Mouse (Mus musculus) heart, embryonic 11.5 days (tissue): Measurements from ENCODE around the gene Pdxdc1. TPM values are rescaled to one million over a fixed set of nuclear protein-coding genes. Genes with fewer than 3 reads are reported as not detected.
A peak's percentile ranks its signal among the peaks of the same experiment; 100 is the strongest.
"Not testable (repeated sequence)": the region's sequence is repeated elsewhere in the genome, so short reads cannot be mapped to it uniquely, and the experiment has no call there.

Experiments
- ATAC-seq: fragments of 200-750 bp; cut with Nextera tagmentation; replicated peaks from 2 replicates; pipeline ENCODE4 v1.8.0; 2017; ENCODE audit warnings: moderate library complexity; ENCODE audit not compliant: insufficient number of reproducible peaks, low FRiP score, low TSS enrichment
- H3K27ac ChIP-seq: fragments of 300-500 bp; sonication (generic); 2 replicates; pipeline ENCODE4 v1.5.1; 2014; ENCODE audit warnings: mild to moderate bottlenecking, low read depth, low read length
- H3K27me3 ChIP-seq: fragments of 300-500 bp; sonication (generic); 2 replicates; pipeline ENCODE4 v1.6.1; 2014; ENCODE audit warnings: mild to moderate bottlenecking, low read length, mixed read lengths; ENCODE audit not compliant: control insufficient read depth, insufficient read depth
- H3K36me3 ChIP-seq: fragments of 300-500 bp; sonication (generic); 2 replicates; pipeline ENCODE4 v1.6.1; 2014; ENCODE audit warnings: mild to moderate bottlenecking, low read length, moderate library complexity, mixed read lengths; ENCODE audit not compliant: control insufficient read depth, insufficient read depth
- H3K4me1 ChIP-seq: fragments of 300-500 bp; sonication (generic); 2 replicates; pipeline ENCODE4 v1.6.1; 2014; ENCODE audit warnings: low read length; ENCODE audit not compliant: control insufficient read depth, insufficient read depth
- H3K4me2 ChIP-seq: fragments of 300-500 bp; sonication (generic); 2 replicates; pipeline ENCODE4 v1.6.1; 2014; ENCODE audit warnings: mild to moderate bottlenecking, moderate library complexity
- H3K4me3 ChIP-seq: fragments of 300-500 bp; sonication (generic); 2 replicates; pipeline ENCODE4 v1.5.1; 2014; ENCODE audit warnings: low read depth, low read length
- H3K9ac ChIP-seq: fragments of 300-500 bp; sonication (generic); 2 replicates; pipeline ENCODE4 v1.6.1; 2014; ENCODE audit warnings: mild to moderate bottlenecking, low read depth, low read length, moderate library complexity
- H3K9me3 ChIP-seq: fragments of 300-500 bp; sonication (generic); replicated peaks from 2 replicates; pipeline ENCODE4 v1.6.1; 2016; ENCODE audit warnings: low read length; ENCODE audit not compliant: control insufficient read depth
- WGBS: fragments of 180-500 bp; shearing (Covaris S2); extraction: QIAGEN DNeasy Blood & Tissue Kit; methylation state at CpG from one replicate; pipeline ENCODE4 v1.1.7; 2014; ENCODE audit not compliant: insufficient replicate concordance; 5-methylcytosine and 5-hydroxymethylcytosine counted together
- polyA plus RNA-seq: library from polyadenylated mRNA; unstranded; fragments of >200 nt; fragmentation: Nextera tagmentation; extraction: Ambion mirVana; gene quantifications from 2 replicates; pipeline ENCODE4 v1.2.1, GENCODE M21; 2014

Gene Pdxdc1
- polyA plus RNA-seq, 1 experiment from 2014 or later, result 64.6 TPM

DNA sequence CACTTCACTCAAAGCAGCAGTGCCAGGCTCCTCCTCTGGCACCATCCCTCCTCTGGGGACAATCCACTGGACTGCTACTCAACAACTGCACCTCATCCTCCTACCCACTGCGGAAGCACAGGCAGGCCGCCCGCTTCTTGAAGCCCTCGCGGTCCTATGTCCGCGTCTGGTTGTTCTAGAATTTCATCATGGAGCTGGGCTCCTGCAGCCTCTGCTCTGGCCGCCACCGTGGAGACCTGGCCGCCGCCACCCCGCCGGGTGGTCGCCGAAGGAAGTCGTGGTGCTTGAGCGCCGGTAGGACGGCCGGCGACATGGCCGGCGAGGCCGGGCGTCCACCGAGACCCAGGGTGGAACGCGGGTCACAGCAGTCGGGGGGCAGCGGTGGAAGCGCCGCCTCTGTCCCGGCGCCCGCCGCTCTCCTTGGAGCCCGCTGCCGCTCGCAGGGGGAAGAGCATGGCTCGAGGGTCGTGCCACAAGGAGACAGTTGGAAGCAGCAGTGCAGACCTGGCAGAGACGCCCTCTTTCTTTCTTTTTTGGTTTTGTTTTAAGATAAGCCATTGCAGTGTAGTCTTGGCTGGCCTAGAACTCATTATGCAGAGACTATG lies 34.9 kb downstream of the Pdxdc1 start:
- Histone ChIP-seq H3K4me3 (peak overlapping the region; percentile 42), H3K27me3 (no peaks in the 10 kb centered on the region), H3K4me1 (0 out of 2 replicates have a peak, but pooled peaks cover 4% of the 10 kb centered on the region), H3K36me3 (0 out of 2 replicates have a peak, but pooled peaks cover 8% of the 10 kb centered on the region), H3K4me2 (peak overlapping the region; percentile 57), H3K27ac (no peak overlapping the region; the same call in 1 of the 2 replicates), H3K9me3 (no peaks in the 10 kb centered on the region), H3K9ac (peak overlapping the region; percentile 2)
- WGBS, result 10% methylated on average over 42 of the region's 42 CpGs
- peak; percentile 52; the same call in 1 of the 2 replicates for ATAC-seq

DNA sequence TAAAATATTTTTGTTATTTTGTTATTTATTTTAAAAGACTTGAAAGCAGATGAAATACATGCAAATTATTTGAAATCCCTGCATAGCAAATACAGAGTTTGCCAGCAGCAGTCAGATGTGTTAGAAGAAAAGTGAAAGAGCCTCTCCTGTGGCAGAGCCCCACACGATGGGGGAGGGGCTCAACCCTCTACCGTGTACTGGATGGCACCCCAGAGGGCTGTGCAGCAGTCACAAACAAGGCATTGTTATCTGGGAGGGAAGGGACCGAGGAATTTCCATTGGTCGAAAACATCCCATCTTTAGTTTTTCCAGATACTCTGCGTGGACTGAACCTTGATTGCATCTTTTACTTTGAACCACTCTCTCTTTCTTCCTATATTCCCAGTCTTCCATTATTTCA lies 35.5 kb downstream of the Pdxdc1 start:
- not testable (repeated sequence) for H3K36me3 ChIP-seq, H3K27ac ChIP-seq

GRCm38 (mm10) chr16:13866616-13867015 lies 36.3 kb downstream of the Pdxdc1 start:
- Histone ChIP-seq H3K9me3 (no peaks in the 10 kb centered on the region), H3K4me1 (0 out of 2 replicates have a peak, but pooled peaks cover 4% of the 10 kb centered on the region), H3K4me2 (no peak overlapping the region), H3K27ac (no peak overlapping the region), H3K27me3 (no peaks in the 10 kb centered on the region), H3K4me3 (no peak overlapping the region), H3K36me3 (0 out of 2 replicates have a peak, but pooled peaks cover 8% of the 10 kb centered on the region), H3K9ac (no peak overlapping the region)
- ATAC-seq, result no peak
- 85% methylated on average over 5 of the region's 5 CpGs for WGBS

More for the DNA sequence above, 35.5 kb downstream of the Pdxdc1 start:
- not testable (repeated sequence) for H3K9ac ChIP-seq, H3K9me3 ChIP-seq, ATAC-seq, H3K4me1 ChIP-seq, H3K4me3 ChIP-seq, H3K27me3 ChIP-seq
- peak overlapping the region; percentile 57; the same call in 1 of the 2 replicates for H3K4me2 ChIP-seq
- WGBS, result 25% methylated on average over 5 of the region's 5 CpGs

- H3K4me1 ChIP-seq, result 0 out of 2 replicates have a peak, but pooled peaks cover 4% of the 10 kb centered on the region
- H3K4me3 ChIP-seq, result no peak overlapping the region
- no peaks in the 10 kb centered on the region for H3K9me3 ChIP-seq
- no peaks in the 10 kb centered on the region for H3K27me3 ChIP-seq
- no peak overlapping the region for H3K27ac ChIP-seq
- WGBS, result 73% methylated on average over 4 of the region's 4 CpGs
- H3K4me2 ChIP-seq, result no peak overlapping the region
- no peak overlapping the region for H3K9ac ChIP-seq
- H3K36me3 ChIP-seq, result 0 out of 2 replicates have a peak, but pooled peaks cover 8% of the 10 kb centered on the region
- no peak for ATAC-seq
Observed at GRCm38 (mm10) chr16:13866076-13866475, 36.9 kb downstream of the Pdxdc1 start.

DNA sequence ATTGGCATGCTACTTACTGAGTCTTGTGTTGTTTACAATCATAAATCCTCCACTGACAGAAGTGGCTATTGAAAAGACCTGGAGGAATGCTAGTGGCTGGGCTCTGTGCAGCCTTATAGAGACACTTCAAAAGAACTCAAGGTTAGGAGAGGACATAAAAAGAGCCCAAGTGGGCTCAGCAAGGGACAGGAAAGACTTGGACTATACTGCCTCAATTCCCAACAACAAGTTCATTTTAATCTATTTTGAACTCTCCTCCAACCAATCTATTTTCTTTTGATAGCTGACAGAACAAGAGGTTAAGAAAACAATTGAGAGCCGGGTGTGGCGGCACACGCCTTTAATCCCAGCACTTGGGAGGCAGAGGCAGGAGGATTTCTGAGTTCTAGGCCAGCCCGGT lies 49.0 kb downstream of the Pdxdc1 start:
- H3K27me3 ChIP-seq, result no peaks in the 10 kb centered on the region
- no peaks in the 10 kb centered on the region for H3K9me3 ChIP-seq
- 91% methylated on average over 4 of the region's 4 CpGs for WGBS
- H3K9ac ChIP-seq, result no peak overlapping the region
- no peak overlapping the region for H3K27ac ChIP-seq
- no peak overlapping the region for H3K4me3 ChIP-seq
- H3K4me1 ChIP-seq, result no peaks in the 10 kb centered on the region
- no peak for ATAC-seq
- H3K36me3 ChIP-seq, result peaks cover 5% of the 10 kb centered on the region; the same call in 1 of the 2 replicates
- H3K4me2 ChIP-seq, result no peak overlapping the region

DNA sequence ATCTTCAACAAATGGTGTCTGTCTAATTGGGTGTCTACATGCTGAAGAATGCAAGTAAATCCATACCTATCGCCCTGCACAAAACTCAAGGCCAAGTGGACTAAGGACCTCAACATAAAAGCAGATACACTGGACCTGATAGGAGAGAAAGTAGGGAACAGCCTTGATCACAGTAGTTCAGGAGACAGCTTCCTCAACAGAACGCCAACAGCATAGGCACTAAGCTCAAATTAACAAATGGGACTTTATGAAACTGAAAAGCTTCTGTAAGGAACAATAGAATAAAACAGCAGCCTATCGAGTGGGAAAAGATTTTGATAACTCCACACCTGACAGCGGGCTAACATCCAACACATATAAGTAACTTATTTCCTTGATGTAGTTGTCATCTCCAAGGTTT lies 51.5 kb downstream of the Pdxdc1 start:
- Histone ChIP-seq H3K27me3 (no peaks in the 10 kb centered on the region), H3K4me3 (no peak overlapping the region), H3K4me1 (no peaks in the 10 kb centered on the region), H3K36me3 (peaks cover 5% of the 10 kb centered on the region; the same call in 1 of the 2 replicates), H3K27ac (no peak overlapping the region), H3K9ac (no peak overlapping the region), H3K4me2 (no peak overlapping the region), H3K9me3 (no peaks in the 10 kb centered on the region)
- 90% methylated on average over 4 of the region's 4 CpGs for WGBS
- no peak for ATAC-seq

DNA sequence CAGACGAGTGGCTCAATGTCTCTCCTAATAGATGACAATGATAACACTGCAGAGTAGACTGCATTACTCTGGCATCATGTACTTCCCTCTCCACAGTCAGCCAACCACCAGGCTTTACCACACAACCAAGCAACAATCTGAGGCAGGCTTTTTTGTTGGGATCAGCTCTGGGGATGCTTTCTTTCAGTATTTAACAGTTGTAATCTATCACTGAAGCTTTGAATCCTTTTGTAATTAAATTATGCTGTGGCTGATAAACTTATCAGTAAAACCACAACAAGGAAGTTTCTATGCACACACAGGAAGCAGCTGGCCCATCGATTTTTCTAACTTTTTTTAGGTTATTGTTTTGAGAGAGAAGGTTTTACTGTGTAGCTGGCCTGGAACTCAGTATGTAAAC lies 54.6 kb downstream of the Pdxdc1 start:
- H3K4me3 ChIP-seq, result no peak overlapping the region
- no peak overlapping the region for H3K9ac ChIP-seq
- H3K27me3 ChIP-seq, result no peaks in the 10 kb centered on the region
- H3K9me3 ChIP-seq, result no peaks in the 10 kb centered on the region
- H3K4me1 ChIP-seq, result no peaks in the 10 kb centered on the region
- no peak overlapping the region for H3K4me2 ChIP-seq
- WGBS, result 64% methylated on average over 2 of the region's 2 CpGs
- no peak overlapping the region for H3K27ac ChIP-seq
- ATAC-seq, result no peak
- peaks cover 17% of the 10 kb centered on the region for H3K36me3 ChIP-seq

DNA sequence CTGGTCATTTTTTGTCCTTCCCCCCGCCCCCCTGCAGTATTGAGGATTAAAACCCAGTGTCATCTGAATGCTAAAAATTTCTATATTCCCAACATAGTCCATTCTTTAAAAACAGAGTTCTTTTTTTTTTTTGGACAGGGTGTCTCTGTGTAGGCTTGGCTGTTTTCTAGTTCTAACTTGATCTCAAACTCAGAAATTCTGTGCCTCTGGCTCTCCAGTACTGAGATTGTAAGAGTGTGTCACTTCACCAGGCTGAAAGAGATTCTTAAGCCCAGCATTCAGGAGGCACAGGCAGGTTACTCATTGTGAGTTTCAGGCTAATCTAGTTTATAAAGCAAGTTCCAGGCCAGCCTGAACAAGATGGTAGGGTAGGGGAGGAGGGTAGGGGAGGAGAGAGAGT lies 56.3 kb downstream of the Pdxdc1 start:
- Histone ChIP-seq H3K27ac (no peak overlapping the region), H3K4me2 (no peak overlapping the region), H3K27me3 (no peaks in the 10 kb centered on the region), H3K9me3 (no peaks in the 10 kb centered on the region), H3K36me3 (peaks cover 20% of the 10 kb centered on the region), H3K4me1 (no peaks in the 10 kb centered on the region), H3K4me3 (no peak overlapping the region), H3K9ac (no peak overlapping the region)
- WGBS, result 76% methylated on average over 1 of the region's 1 CpGs
- ATAC-seq, result no peak

- H3K27ac ChIP-seq, result no peak overlapping the region
- ATAC-seq, result no peak
- H3K4me3 ChIP-seq, result no peak overlapping the region
- H3K9me3 ChIP-seq, result no peaks in the 10 kb centered on the region
- peaks cover 20% of the 10 kb centered on the region for H3K36me3 ChIP-seq
- 88% methylated on average over 5 of the region's 5 CpGs for WGBS
- H3K4me2 ChIP-seq, result no peak overlapping the region
- H3K9ac ChIP-seq, result no peak overlapping the region
- no peaks in the 10 kb centered on the region for H3K27me3 ChIP-seq
- H3K4me1 ChIP-seq, result no peaks in the 10 kb centered on the region
Observed at GRCm38 (mm10) chr16:13845031-13845430, 57.9 kb downstream of the Pdxdc1 start.
